Mouse (Mus musculus) small intestine, adult 2 months (tissue): ENCODE measurements at regions not wholly inside any gene's neighbourhood (a gene's known extent, or its start where the extent isn't known, plus 50 kb on each side); places are given as distances from the start of the nearest gene placed in this dataset.

Experiments
- CTCF ChIP-seq: fragments of 200-500 bp; IDR thresholded peaks from 2 replicates; pipeline ENCODE4 v1.5.1; 2012; ENCODE audit warnings: low read depth, mild to moderate bottlenecking, control low read depth, inconsistent platforms, low read length, moderate library complexity, mixed read lengths; ENCODE audit not compliant: insufficient replicate concordance, insufficient read length; ENCODE audit errors: extremely low read depth
- POLR2A ChIP-seq: fragments of 200-500 bp; IDR thresholded peaks from 2 replicates; pipeline ENCODE4 v1.6.1; 2012; ENCODE audit warnings: low read depth, mild to moderate bottlenecking, control low read depth, inconsistent platforms, low read length, moderate library complexity

GRCm38 (mm10) chr13:42603308-42603707 is 77.1 kb upstream of the Phactr1 start:
- TF ChIP-seq CTCF = no peak
- TF ChIP-seq POLR2A = no peak
